Mouse (Mus musculus): ENCODE results near the gene Tsen54. TPM values are rescaled to one million over a fixed set of nuclear protein-coding genes. Genes with fewer than 3 reads are reported as not detected.
A peak's percentile ranks its signal among the peaks of the same experiment; 100 is the strongest.

Tsen54 gene
- polyA plus RNA-seq, 2 experiments: 9.7 to 12.9 TPM

GRCm38 (mm10) chr11:115819915-115820623 is 5.5 kb downstream of the Tsen54 start:
- H3K4me2 ChIP-seq (ENCODE audit: low read depth): no peak overlapping the region
- DNase-seq (ENCODE audit: low read depth in 3 of 3, low spot score in 3 of 3): no peak
- no peak for ATAC-seq (ENCODE audit: insufficient read depth)
- 82% methylated on average over 16 of the region's 16 CpGs for WGBS (ENCODE audit: insufficient replicate concordance)
- H3K9ac ChIP-seq (replicated peaks): no peak overlapping the region
- peaks cover 9 to 16% of the 10 kb centered on the region in 2 experiments for H3K4me1 ChIP-seq (replicated peaks; ENCODE audit: control insufficient read depth in 2 of 2, insufficient read depth in 2 of 2, low read length in 1 of 2)
- H3K27ac ChIP-seq: no peak overlapping the region
- no peaks in the 10 kb centered on the region; the same call in 1 of the 2 replicates for H3K36me3 ChIP-seq (replicated peaks; ENCODE audit: control insufficient read depth, insufficient read depth, low read depth)
- H3K27me3 ChIP-seq (ENCODE audit: control insufficient read depth, insufficient read depth, low read length): no peaks in the 10 kb centered on the region
- H3K4me3 ChIP-seq (ENCODE audit: insufficient read depth in 1 of 2, low read depth in 2 of 2, low read length in 2 of 2): no peak overlapping the region
- no peaks in the 10 kb centered on the region for H3K9me3 ChIP-seq (ENCODE audit: control insufficient read depth, low read length)
- TF ChIP-seq CTCF (IDR thresholded peaks at IDR 0.05; ENCODE audit: low read depth) (no peak), EP300 (IDR thresholded peaks at IDR 0.05; ENCODE audit: low read depth) (no peak)

GRCm38 (mm10) chr11:115821001-115821400 is 6.5 kb downstream of the Tsen54 start:
- no peak overlapping the region for H3K27ac ChIP-seq
- H3K4me2 ChIP-seq (ENCODE audit: low read depth): no peak overlapping the region
- H3K4me3 ChIP-seq (ENCODE audit: insufficient read depth in 1 of 2, low read depth in 2 of 2, low read length in 2 of 2): no peak overlapping the region
- ATAC-seq (ENCODE audit: insufficient read depth) (no peak), DNase-seq (ENCODE audit: low read depth in 3 of 3, low spot score in 3 of 3) (no peak)
- H3K27me3 ChIP-seq (ENCODE audit: control insufficient read depth, insufficient read depth, low read length): no peaks in the 10 kb centered on the region
- H3K9ac ChIP-seq (replicated peaks): no peak overlapping the region
- TF ChIP-seq CTCF (IDR thresholded peaks at IDR 0.05; ENCODE audit: low read depth) (no peak), EP300 (IDR thresholded peaks at IDR 0.05; ENCODE audit: low read depth) (no peak)
- peaks cover 4 to 9% of the 10 kb centered on the region in 2 experiments; a peak in 3 of 4 replicates for H3K4me1 ChIP-seq (replicated peaks; ENCODE audit: control insufficient read depth in 2 of 2, insufficient read depth in 2 of 2, low read length in 1 of 2)
- H3K36me3 ChIP-seq (replicated peaks; ENCODE audit: control insufficient read depth, insufficient read depth, low read depth): no peaks in the 10 kb centered on the region; the same call in 1 of the 2 replicates
- WGBS (ENCODE audit: insufficient replicate concordance): 57% methylated on average over 4 of the region's 4 CpGs
- no peaks in the 10 kb centered on the region for H3K9me3 ChIP-seq (ENCODE audit: control insufficient read depth, low read length)

- Histone ChIP-seq H3K4me2 (ENCODE audit: low read depth) (peak within 1 kb of the TSS; percentile 94), H3K27me3 (ENCODE audit: control insufficient read depth, insufficient read depth, low read length) (no peaks in the 10 kb centered on the region), H3K27ac (no peak within 1 kb of the TSS), H3K9ac (replicated peaks) (peak within 1 kb of the TSS; percentile 78), H3K9me3 (ENCODE audit: control insufficient read depth, low read length) (no peaks in the 10 kb centered on the region), H3K4me3 (ENCODE audit: insufficient read depth in 1 of 2, low read depth in 2 of 2, low read length in 2 of 2) (peak within 1 kb of the TSS; percentile 59 to 80), H3K36me3 (replicated peaks; ENCODE audit: control insufficient read depth, insufficient read depth, low read depth) (no peaks in the 10 kb centered on the region; the same call in 1 of the 2 replicates), H3K4me1 (replicated peaks; ENCODE audit: control insufficient read depth in 2 of 2, insufficient read depth in 2 of 2, low read length in 1 of 2) (peaks cover 4 to 12% of the 10 kb centered on the region in 2 experiments; a peak in 3 of 4 replicates)
- DNase-seq (ENCODE audit: low read depth in 3 of 3, low spot score in 3 of 3): peak; percentile 84 to 89 (median 86)
- under 1% methylated on average over 86 of the region's 87 CpGs for WGBS (ENCODE audit: insufficient replicate concordance)
- TF ChIP-seq EP300 (IDR thresholded peaks at IDR 0.05; ENCODE audit: low read depth) (no peak), CTCF (IDR thresholded peaks at IDR 0.05; ENCODE audit: low read depth) (no peak)
- peak; percentile 96 for ATAC-seq (ENCODE audit: insufficient read depth)
Observed at GRCm38 (mm10) chr11:115823774-115824740, 9.5 kb downstream of the Tsen54 start, which contains the start of gene Llgl2. Gene Llgl2 (plus strand): TSS chr11:115824049.

GRCm38 (mm10) chr11:115824813-115825212 is 10.3 kb downstream of the Tsen54 start:
- no peaks in the 10 kb centered on the region; the same call in 1 of the 2 replicates for H3K36me3 ChIP-seq (replicated peaks; ENCODE audit: control insufficient read depth, insufficient read depth, low read depth)
- no peak for DNase-seq (ENCODE audit: low read depth in 3 of 3, low spot score in 3 of 3)
- ATAC-seq (ENCODE audit: insufficient read depth): no peak
- peak overlapping the region; percentile 78 for H3K9ac ChIP-seq (replicated peaks)
- no peak for TF ChIP-seq EP300 (IDR thresholded peaks at IDR 0.05; ENCODE audit: low read depth)
- H3K4me3 ChIP-seq (ENCODE audit: insufficient read depth in 1 of 2, low read depth in 2 of 2, low read length in 2 of 2): peak overlapping the region; percentile 59 to 80
- H3K4me2 ChIP-seq (ENCODE audit: low read depth): peak overlapping the region; percentile 94
- peaks cover 4 to 18% of the 10 kb centered on the region in 2 experiments; a peak in 3 of 4 replicates for H3K4me1 ChIP-seq (replicated peaks; ENCODE audit: control insufficient read depth in 2 of 2, insufficient read depth in 2 of 2, low read length in 1 of 2)
- H3K9me3 ChIP-seq (ENCODE audit: control insufficient read depth, low read length): no peaks in the 10 kb centered on the region
- H3K27me3 ChIP-seq (ENCODE audit: control insufficient read depth, insufficient read depth, low read length): no peaks in the 10 kb centered on the region
- no peak overlapping the region for H3K27ac ChIP-seq
- WGBS (ENCODE audit: insufficient replicate concordance): 21% methylated on average over 11 of the region's 11 CpGs
